Mouse (Mus musculus): ENCODE data around the gene Cd9. TPM values are rescaled to one million over a fixed set of nuclear protein-coding genes. Genes with fewer than 3 reads are reported as not detected.
"Not testable (repeated sequence)": the region's sequence is repeated elsewhere in the genome, so short reads cannot be mapped to it uniquely, and the experiment has no call there.

The Cd9 gene
- polyA plus RNA-seq, 1 experiment from 2014 or later = 487 TPM

- Histone ChIP-seq H3K9ac (ENCODE audit: low read length) (no peak overlapping the region), H3K36me3 (ENCODE audit: control insufficient read depth, insufficient read depth, low read length) (no peaks in the 10 kb centered on the region), H3K9me3 (ENCODE audit: control insufficient read depth, low read length) (no peaks in the 10 kb centered on the region), H3K4me1 (replicated peaks; ENCODE audit: control insufficient read depth, insufficient read depth) (peaks cover 15% of the 10 kb centered on the region), H3K27me3 (ENCODE audit: control insufficient read depth, insufficient read depth, low read length) (no peaks in the 10 kb centered on the region), H3K4me2 (replicated peaks; ENCODE audit: low read depth) (no peak overlapping the region), H3K27ac (replicated peaks) (peak overlapping the region; percentile 40; the same call in 1 of the 2 replicates), H3K4me3 (ENCODE audit: low read depth, low read length) (no peak overlapping the region)
- TF ChIP-seq CTCF (IDR thresholded peaks at IDR 0.05; ENCODE audit: low read depth) (no peak), EP300 (optimal IDR thresholded peaks at IDR 0.05) (no peak)
- 39% methylated on average over 4 of the region's 4 CpGs for WGBS
- ATAC-seq (ENCODE audit: low FRiP score, low TSS enrichment) (no peak), DNase-seq (ENCODE audit: low spot score) (no peak)
These were observed 9.0 kb downstream of the Cd9 start for GRCm38 (mm10) chr6:125485589-125485988.

GRCm38 (mm10) chr6:125484721-125485120 is 9.9 kb downstream of the Cd9 start:
- no peak for ATAC-seq (ENCODE audit: low FRiP score, low TSS enrichment)
- H3K9ac ChIP-seq (ENCODE audit: low read length) = no peak overlapping the region
- no peaks in the 10 kb centered on the region for H3K9me3 ChIP-seq (ENCODE audit: control insufficient read depth, low read length)
- no peaks in the 10 kb centered on the region for H3K27me3 ChIP-seq (ENCODE audit: control insufficient read depth, insufficient read depth, low read length)
- H3K27ac ChIP-seq (replicated peaks) = 0 out of 2 replicates have a peak overlapping the region, but pooled peaks have one; percentile 30
- no peak for DNase-seq (ENCODE audit: low spot score)
- H3K4me2 ChIP-seq (replicated peaks; ENCODE audit: low read depth) = no peak overlapping the region
- H3K4me3 ChIP-seq (ENCODE audit: low read depth, low read length) = no peak overlapping the region
- H3K36me3 ChIP-seq (ENCODE audit: control insufficient read depth, insufficient read depth, low read length) = no peaks in the 10 kb centered on the region
- WGBS = 86% methylated on average over 2 of the region's 2 CpGs
- TF ChIP-seq CTCF (IDR thresholded peaks at IDR 0.05; ENCODE audit: low read depth) (no peak), EP300 (optimal IDR thresholded peaks at IDR 0.05) (no peak)
- peaks cover 15% of the 10 kb centered on the region for H3K4me1 ChIP-seq (replicated peaks; ENCODE audit: control insufficient read depth, insufficient read depth)

- H3K36me3 ChIP-seq (ENCODE audit: control insufficient read depth, insufficient read depth, low read length); H3K4me3 ChIP-seq (ENCODE audit: low read depth, low read length); H3K9me3 ChIP-seq (ENCODE audit: control insufficient read depth, low read length); H3K9ac ChIP-seq (ENCODE audit: low read length); ATAC-seq (ENCODE audit: low FRiP score, low TSS enrichment); H3K4me2 ChIP-seq (replicated peaks; ENCODE audit: low read depth); DNase-seq (ENCODE audit: low spot score); H3K27me3 ChIP-seq (ENCODE audit: control insufficient read depth, insufficient read depth, low read length): not testable (repeated sequence)
- Histone ChIP-seq H3K4me1 (replicated peaks; ENCODE audit: control insufficient read depth, insufficient read depth) (peaks cover 15% of the 10 kb centered on the region), H3K27ac (replicated peaks) (peak overlapping the region; percentile 69; the same call in 1 of the 2 replicates)
- WGBS = 86% methylated on average over 9 of the region's 10 CpGs
These were observed 10.3 kb downstream of the Cd9 start for GRCm38 (mm10) chr6:125484313-125484660.

GRCm38 (mm10) chr6:125483515-125484312 is 10.9 kb downstream of the Cd9 start:
- ATAC-seq (ENCODE audit: low FRiP score, low TSS enrichment) (peak; percentile 68), DNase-seq (ENCODE audit: low spot score) (no peak)
- WGBS = 55% methylated on average over 12 of the region's 12 CpGs
- no peak overlapping the region for H3K4me3 ChIP-seq (ENCODE audit: low read depth, low read length)
- TF ChIP-seq CTCF (IDR thresholded peaks at IDR 0.05; ENCODE audit: low read depth) (no peak), EP300 (optimal IDR thresholded peaks at IDR 0.05) (no peak)
- no peaks in the 10 kb centered on the region for H3K27me3 ChIP-seq (ENCODE audit: control insufficient read depth, insufficient read depth, low read length)
- H3K9me3 ChIP-seq (ENCODE audit: control insufficient read depth, low read length) = no peaks in the 10 kb centered on the region
- H3K36me3 ChIP-seq (ENCODE audit: control insufficient read depth, insufficient read depth, low read length) = no peaks in the 10 kb centered on the region
- peaks cover 15% of the 10 kb centered on the region for H3K4me1 ChIP-seq (replicated peaks; ENCODE audit: control insufficient read depth, insufficient read depth)
- H3K27ac ChIP-seq (replicated peaks) = peak overlapping the region; percentile 81
- no peak overlapping the region for H3K4me2 ChIP-seq (replicated peaks; ENCODE audit: low read depth)
- H3K9ac ChIP-seq (ENCODE audit: low read length) = no peak overlapping the region

- DNase-seq (ENCODE audit: low spot score) = no peak
- Histone ChIP-seq H3K4me1 (replicated peaks; ENCODE audit: control insufficient read depth, insufficient read depth) (peaks cover 19% of the 10 kb centered on the region), H3K27ac (replicated peaks) (peak overlapping the region; percentile 81), H3K9me3 (ENCODE audit: control insufficient read depth, low read length) (no peaks in the 10 kb centered on the region), H3K27me3 (ENCODE audit: control insufficient read depth, insufficient read depth, low read length) (no peaks in the 10 kb centered on the region), H3K36me3 (ENCODE audit: control insufficient read depth, insufficient read depth, low read length) (no peaks in the 10 kb centered on the region), H3K4me3 (ENCODE audit: low read depth, low read length) (no peak overlapping the region), H3K9ac (ENCODE audit: low read length) (no peak overlapping the region), H3K4me2 (replicated peaks; ENCODE audit: low read depth) (no peak overlapping the region)
- WGBS = 60% methylated on average over 5 of the region's 5 CpGs
- ATAC-seq (ENCODE audit: low FRiP score, low TSS enrichment) = no peak
- TF ChIP-seq CTCF (IDR thresholded peaks at IDR 0.05; ENCODE audit: low read depth) (no peak), EP300 (optimal IDR thresholded peaks at IDR 0.05) (no peak)
These were observed 12.2 kb downstream of the Cd9 start for GRCm38 (mm10) chr6:125482427-125482831.

GRCm38 (mm10) chr6:125481667-125482390 is 12.8 kb downstream of the Cd9 start:
- Histone ChIP-seq H3K4me2 (replicated peaks; ENCODE audit: low read depth) (no peak overlapping the region), H3K9ac (ENCODE audit: low read length) (no peak overlapping the region), H3K36me3 (ENCODE audit: control insufficient read depth, insufficient read depth, low read length) (no peaks in the 10 kb centered on the region), H3K4me1 (replicated peaks; ENCODE audit: control insufficient read depth, insufficient read depth) (peaks cover 24% of the 10 kb centered on the region), H3K9me3 (ENCODE audit: control insufficient read depth, low read length) (no peaks in the 10 kb centered on the region), H3K4me3 (ENCODE audit: low read depth, low read length) (no peak overlapping the region), H3K27me3 (ENCODE audit: control insufficient read depth, insufficient read depth, low read length) (no peaks in the 10 kb centered on the region), H3K27ac (replicated peaks) (peak overlapping the region; percentile 81)
- 42% methylated on average over 7 of the region's 7 CpGs for WGBS
- no peak for TF ChIP-seq CTCF (IDR thresholded peaks at IDR 0.05; ENCODE audit: low read depth)
- TF ChIP-seq EP300 (optimal IDR thresholded peaks at IDR 0.05) = no peak
- DNase-seq (ENCODE audit: low spot score) = no peak
- no peak for ATAC-seq (ENCODE audit: low FRiP score, low TSS enrichment)

Measured in stomach, postnatal 0 days (tissue).